Mouse (Mus musculus): ENCODE results near the gene Ano9. TPM values are rescaled to one million over a fixed set of nuclear protein-coding genes. Genes with fewer than 3 reads are reported as not detected.

The Ano9 gene
- polyA plus RNA-seq (2017; shearing (Covaris generic)), result 0.54 TPM

DNA sequence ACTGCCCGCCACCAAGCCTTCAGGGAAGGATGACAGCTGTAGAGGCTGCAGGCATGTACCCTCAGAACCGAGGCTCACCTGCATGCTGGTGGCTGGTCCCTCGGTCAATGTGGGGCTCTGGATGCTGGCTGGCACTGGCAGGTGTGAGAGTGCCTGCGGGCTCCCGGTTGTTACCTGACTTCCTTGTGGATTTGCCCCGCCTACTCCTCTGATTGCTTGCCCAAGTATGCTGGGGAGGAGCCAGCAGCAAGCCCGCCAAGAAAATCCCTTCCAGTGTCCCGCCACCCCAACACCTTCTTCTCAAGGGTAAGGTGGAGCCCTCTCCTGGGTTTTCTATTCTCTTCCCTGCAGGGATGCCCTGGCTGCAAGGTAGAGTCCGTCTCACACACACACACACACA lies at the start of gene Ano9:
Gene Ano9 (minus strand): TSS at position 171 of the 400 bp plus-strand sequence.

GRCm38 (mm10) chr7:141122245-141122644 lies 4.6 kb upstream of the Ano9 start, which contains the start of gene Ptdss2:
Gene Ptdss2 (plus strand): TSS chr7:141122382.

DNA sequence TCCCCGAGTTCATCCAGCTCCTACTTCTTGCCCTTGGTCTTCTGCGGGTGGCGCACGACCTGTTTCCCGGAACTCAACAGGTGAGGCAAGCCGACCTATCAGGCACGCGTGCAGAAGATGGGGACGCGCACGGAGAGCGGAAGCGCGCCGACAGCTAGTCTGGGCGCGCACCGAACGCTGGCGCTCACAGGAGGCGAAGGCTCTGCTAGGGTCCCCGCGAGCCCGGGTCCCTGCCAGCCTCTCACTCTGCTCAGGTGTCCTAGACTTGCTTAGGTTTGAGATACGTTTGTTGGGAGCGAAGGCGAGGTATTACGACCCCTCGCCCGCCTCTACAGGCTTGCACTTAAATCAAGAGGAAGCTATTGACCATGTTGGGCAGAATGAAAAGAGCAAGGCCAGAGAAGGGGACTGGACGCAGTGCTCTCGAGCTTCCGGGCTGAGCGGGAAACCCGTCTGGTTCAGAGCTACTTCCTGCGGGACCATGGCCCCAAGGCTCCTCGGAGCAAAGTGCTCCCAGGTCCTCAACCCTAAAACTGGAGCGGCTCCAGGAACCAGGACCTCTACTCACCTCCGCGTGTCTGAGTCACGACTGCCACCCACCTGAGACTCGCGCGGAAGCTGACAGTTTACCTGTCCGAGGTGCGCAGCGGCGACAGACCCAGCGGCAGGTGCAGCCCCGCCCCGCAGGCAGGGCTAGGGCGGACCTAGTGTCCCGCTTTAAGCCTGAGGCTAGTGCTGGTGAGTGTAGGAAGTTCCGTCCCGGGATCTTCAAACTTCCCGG lies 17.5 kb downstream of the Ano9 start, which contains the start of gene Sigirr:
Gene Sigirr (minus strand): TSS at position 662 of the 781 bp plus-strand sequence.

DNA sequence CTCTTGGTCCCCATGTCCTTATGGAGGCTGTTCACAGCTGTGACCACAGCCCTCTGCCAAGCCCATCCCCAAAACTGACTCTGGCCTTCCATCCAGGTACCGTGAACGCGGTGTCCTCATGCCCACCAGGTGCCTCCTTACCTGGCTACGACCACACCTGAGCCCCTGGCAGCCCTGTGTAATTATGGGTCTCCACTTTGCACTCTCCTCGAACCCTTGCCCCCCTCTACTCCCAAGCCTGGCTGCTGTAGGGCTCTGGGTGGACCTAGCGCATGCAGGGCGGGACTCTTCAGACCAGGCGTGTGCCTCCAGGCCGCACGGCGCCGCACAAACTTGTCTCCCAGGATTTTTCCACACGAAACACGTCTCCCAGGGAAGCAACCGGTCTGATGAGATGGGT lies 39.8 kb downstream of the Ano9 start, which contains the start of gene Pkp3:
Gene Pkp3 (plus strand): TSS at position 378 of the 400 bp plus-strand sequence.

GRCm38 (mm10) chr7:141060426-141061242 lies 57.0 kb downstream of the Ano9 start, which contains the start of gene B4galnt4:
Gene B4galnt4 (plus strand): TSS chr7:141061104.

Other genes with a start within 250 kb of the Ano9 start
- 226 TPM for gene Psmd13, start 235.8 kb downstream of the Ano9 start, polyA plus RNA-seq (2017; shearing (Covaris generic))
- 10.2 TPM for gene Sirt3, start 235.5 kb downstream of the Ano9 start, polyA plus RNA-seq (2017; shearing (Covaris generic))
- gene Cox8b, start 217.4 kb downstream of the Ano9 start, polyA plus RNA-seq (2017; shearing (Covaris generic)), result not detected
- not detected for gene Nlrp6, start 196.9 kb downstream of the Ano9 start, polyA plus RNA-seq (2017; shearing (Covaris generic))
- gene Pgghg, start 176.4 kb downstream of the Ano9 start, polyA plus RNA-seq (2017; shearing (Covaris generic)), result 39.5 TPM
- 0.73 TPM for gene Ifitm5, start 167.5 kb downstream of the Ano9 start, polyA plus RNA-seq (2017; shearing (Covaris generic))
- not detected for gene Gm45717, start 161.9 kb downstream of the Ano9 start, polyA plus RNA-seq (2017; shearing (Covaris generic))
- gene Ifitm2, start 161.8 kb downstream of the Ano9 start, polyA plus RNA-seq (2017; shearing (Covaris generic)), result 27.5 TPM
- not detected for gene Ifitm1, start 150.6 kb downstream of the Ano9 start, polyA plus RNA-seq (2017; shearing (Covaris generic))
- gene Ifitm3, start 107.0 kb downstream of the Ano9 start, polyA plus RNA-seq (2017; shearing (Covaris generic)), result 16.4 TPM
- not detected for gene Ifitm6, start 99.9 kb downstream of the Ano9 start, polyA plus RNA-seq (2017; shearing (Covaris generic))
- not detected for gene Gm17387, start 88.7 kb downstream of the Ano9 start, polyA plus RNA-seq (2017; shearing (Covaris generic))
- gene B4galnt4, start 56.7 kb downstream of the Ano9 start, polyA plus RNA-seq (2017; shearing (Covaris generic)), result 13.8 TPM
- gene Pkp3, start 39.6 kb downstream of the Ano9 start, polyA plus RNA-seq (2017; shearing (Covaris generic)), result 330 TPM
- gene Sigirr, start 17.2 kb downstream of the Ano9 start, polyA plus RNA-seq (2017; shearing (Covaris generic)), result 240 TPM
- 17.4 TPM for gene Ptdss2, start 4.6 kb upstream of the Ano9 start, polyA plus RNA-seq (2017; shearing (Covaris generic))
- gene Rnh1, start 55.1 kb upstream of the Ano9 start, polyA plus RNA-seq (2017; shearing (Covaris generic)), result 160 TPM
- gene Hras, start 76.2 kb upstream of the Ano9 start, polyA plus RNA-seq (2017; shearing (Covaris generic)), result 4.6 TPM
- gene Lrrc56, start 76.4 kb upstream of the Ano9 start, polyA plus RNA-seq (2017; shearing (Covaris generic)), result 3.6 TPM
- gene Lmntd2, start 96.3 kb upstream of the Ano9 start, polyA plus RNA-seq (2017; shearing (Covaris generic)), result 14.3 TPM
- gene Rassf7, start 98.1 kb upstream of the Ano9 start, polyA plus RNA-seq (2017; shearing (Covaris generic)), result 22.1 TPM
- gene Phrf1, start 111.0 kb upstream of the Ano9 start, polyA plus RNA-seq (2017; shearing (Covaris generic)), result 130 TPM
- 110 TPM for gene Irf7, start 148.7 kb upstream of the Ano9 start, polyA plus RNA-seq (2017; shearing (Covaris generic))
- gene Cdhr5, start 159.0 kb upstream of the Ano9 start, polyA plus RNA-seq (2017; shearing (Covaris generic)), result not detected
- not detected for gene Sct, start 161.3 kb upstream of the Ano9 start, polyA plus RNA-seq (2017; shearing (Covaris generic))
- not detected for gene Drd4, start 174.2 kb upstream of the Ano9 start, polyA plus RNA-seq (2017; shearing (Covaris generic))
- 14.8 TPM for gene Deaf1, start 209.9 kb upstream of the Ano9 start, polyA plus RNA-seq (2017; shearing (Covaris generic))
- gene Tmem80, start 209.9 kb upstream of the Ano9 start, polyA plus RNA-seq (2017; shearing (Covaris generic)), result 37.9 TPM
- gene Eps8l2, start 221.1 kb upstream of the Ano9 start, polyA plus RNA-seq (2017; shearing (Covaris generic)), result not detected